Mouse (Mus musculus): Measurements from ENCODE around the gene Gdpd1. TPM values are rescaled to one million over a fixed set of nuclear protein-coding genes. Genes with fewer than 3 reads are reported as not detected.
"Not testable (repeated sequence)": the region's sequence is repeated elsewhere in the genome, so short reads cannot be mapped to it uniquely, and the experiment has no call there.

The Gdpd1 gene
- polyA plus RNA-seq, 1 experiment from 2014 or later, result 20.3 TPM

DNA sequence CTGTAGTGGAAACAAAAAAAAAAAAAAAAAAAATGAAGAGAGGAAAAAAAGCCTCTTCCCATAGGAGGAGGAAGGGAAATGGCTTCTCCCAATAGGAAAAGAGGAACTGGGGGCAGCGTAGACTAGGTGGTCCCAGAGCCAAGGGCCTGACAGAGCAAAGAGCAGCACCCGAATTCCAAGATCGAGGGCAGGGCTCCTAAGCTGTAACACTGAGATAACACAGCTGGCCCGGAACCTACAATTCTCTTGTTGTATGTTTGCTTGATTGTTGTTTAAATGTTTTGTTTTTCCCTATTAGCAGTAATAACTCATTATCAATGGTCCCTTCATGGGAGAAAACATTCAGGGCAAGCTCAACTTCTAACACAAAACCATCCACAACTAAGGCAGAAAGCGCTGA, 26.9 kb downstream of the Gdpd1 start:
- no peaks in the 10 kb centered on the region for H3K27me3 ChIP-seq (replicated peaks; ENCODE audit: control insufficient read depth, insufficient read depth, low read length)
- H3K9ac ChIP-seq (ENCODE audit: low read depth, low read length), result no peak overlapping the region
- no peak for DNase-seq (ENCODE audit: low spot score)
- no peaks in the 10 kb centered on the region for H3K9me3 ChIP-seq (ENCODE audit: control insufficient read depth, low read length)
- H3K4me3 ChIP-seq (ENCODE audit: low read depth, low read length), result no peak overlapping the region
- no peak for ATAC-seq (ENCODE audit: low read depth)
- no peak overlapping the region for H3K27ac ChIP-seq (replicated peaks; ENCODE audit: low read depth, low read length)
- H3K36me3 ChIP-seq (ENCODE audit: control insufficient read depth, insufficient read depth, low read length), result peaks cover 14% of the 10 kb centered on the region
- no peaks in the 10 kb centered on the region for H3K4me1 ChIP-seq (ENCODE audit: control insufficient read depth, insufficient read depth, low read length)
- WGBS, result 90% methylated on average over 5 of the region's 5 CpGs
- no peak overlapping the region for H3K4me2 ChIP-seq (ENCODE audit: low read depth, low read length)

- Histone ChIP-seq H3K4me2 (ENCODE audit: low read depth, low read length) (no peak overlapping the region), H3K27ac (replicated peaks; ENCODE audit: low read depth, low read length) (no peak overlapping the region), H3K27me3 (replicated peaks; ENCODE audit: control insufficient read depth, insufficient read depth, low read length) (no peaks in the 10 kb centered on the region), H3K36me3 (ENCODE audit: control insufficient read depth, insufficient read depth, low read length) (peaks cover 17% of the 10 kb centered on the region), H3K4me1 (ENCODE audit: control insufficient read depth, insufficient read depth, low read length) (no peaks in the 10 kb centered on the region), H3K9ac (ENCODE audit: low read depth, low read length) (no peak overlapping the region), H3K4me3 (ENCODE audit: low read depth, low read length) (no peak overlapping the region), H3K9me3 (ENCODE audit: control insufficient read depth, low read length) (no peaks in the 10 kb centered on the region)
- DNase-seq (ENCODE audit: low spot score) (no peak), ATAC-seq (ENCODE audit: low read depth) (no peak)
- 85% methylated on average over 3 of the region's 3 CpGs for WGBS
Measured at GRCm38 (mm10) chr11:87043052-87043451, 30.8 kb downstream of the Gdpd1 start.

DNA sequence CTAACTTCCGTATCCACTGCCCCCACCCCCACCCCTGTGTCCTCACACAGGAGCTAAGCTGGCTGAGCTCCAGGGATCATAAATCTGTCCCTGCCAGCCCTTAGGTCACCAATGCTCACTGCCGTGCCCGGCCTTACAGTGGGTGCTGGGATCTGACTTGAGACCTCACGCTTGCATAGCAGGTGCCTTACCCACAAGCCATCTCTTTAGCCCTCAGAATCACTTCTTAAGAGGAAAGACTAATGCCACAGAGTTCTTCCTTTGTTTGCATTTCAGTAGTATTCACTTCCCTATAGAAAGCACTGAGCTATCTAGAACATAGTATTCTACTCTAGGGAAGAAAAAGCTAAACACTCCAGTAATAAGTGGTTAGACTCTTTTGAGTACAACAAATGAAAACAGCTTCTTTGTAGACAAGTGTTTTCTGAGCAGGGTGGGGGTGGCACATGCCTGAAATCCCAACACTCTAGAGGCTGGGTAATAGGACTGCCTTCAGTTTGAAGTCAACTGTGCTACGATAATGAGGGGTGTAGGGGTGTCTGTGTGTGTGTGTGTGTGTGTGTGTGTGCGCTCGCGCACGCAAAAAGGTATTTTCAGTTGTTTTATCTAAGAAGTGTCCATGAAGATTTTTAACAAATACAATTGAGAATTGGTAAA, 34.4 kb downstream of the Gdpd1 start:
- Histone ChIP-seq H3K9ac (ENCODE audit: low read depth, low read length) (no peak overlapping the region), H3K9me3 (ENCODE audit: control insufficient read depth, low read length) (no peaks in the 10 kb centered on the region), H3K4me2 (ENCODE audit: low read depth, low read length) (no peak overlapping the region), H3K27ac (replicated peaks; ENCODE audit: low read depth, low read length) (no peak overlapping the region), H3K27me3 (replicated peaks; ENCODE audit: control insufficient read depth, insufficient read depth, low read length) (no peaks in the 10 kb centered on the region), H3K4me3 (ENCODE audit: low read depth, low read length) (no peak overlapping the region), H3K4me1 (ENCODE audit: control insufficient read depth, insufficient read depth, low read length) (no peaks in the 10 kb centered on the region), H3K36me3 (ENCODE audit: control insufficient read depth, insufficient read depth, low read length) (peaks cover 8% of the 10 kb centered on the region)
- DNase-seq (ENCODE audit: low spot score) (no peak), ATAC-seq (ENCODE audit: low read depth) (no peak)
- WGBS, result 89% methylated on average over 9 of the region's 9 CpGs

DNA sequence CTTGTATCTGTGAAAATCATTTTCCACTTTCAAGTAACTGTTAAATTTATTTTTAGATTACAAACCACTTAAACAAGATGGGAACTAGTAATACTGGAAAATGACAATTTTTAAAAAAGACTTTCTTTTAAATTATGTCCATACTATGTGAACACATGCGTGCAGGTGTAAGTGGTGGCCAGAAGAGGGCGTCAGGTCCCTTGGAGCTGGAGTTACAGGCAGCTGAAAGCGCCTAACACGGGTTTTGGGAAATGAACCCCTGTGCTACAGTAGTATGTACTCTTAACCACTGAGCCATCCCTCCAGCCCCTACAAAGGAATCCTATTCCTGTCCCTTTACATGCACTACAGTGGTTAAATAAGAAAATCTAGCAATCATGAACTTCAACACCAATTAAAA, 37.7 kb downstream of the Gdpd1 start:
- H3K4me1 ChIP-seq (ENCODE audit: control insufficient read depth, insufficient read depth, low read length), result no peaks in the 10 kb centered on the region
- peaks cover 4% of the 10 kb centered on the region; the same call in 1 of the 2 replicates for H3K36me3 ChIP-seq (ENCODE audit: control insufficient read depth, insufficient read depth, low read length)
- 67% methylated on average over 4 of the region's 4 CpGs for WGBS
- H3K4me3 ChIP-seq (ENCODE audit: low read depth, low read length), result no peak overlapping the region
- H3K27ac ChIP-seq (replicated peaks; ENCODE audit: low read depth, low read length), result no peak overlapping the region
- no peak for DNase-seq (ENCODE audit: low spot score)
- no peak overlapping the region for H3K9ac ChIP-seq (ENCODE audit: low read depth, low read length)
- no peaks in the 10 kb centered on the region for H3K27me3 ChIP-seq (replicated peaks; ENCODE audit: control insufficient read depth, insufficient read depth, low read length)
- no peak for ATAC-seq (ENCODE audit: low read depth)
- no peaks in the 10 kb centered on the region for H3K9me3 ChIP-seq (ENCODE audit: control insufficient read depth, low read length)
- H3K4me2 ChIP-seq (ENCODE audit: low read depth, low read length), result no peak overlapping the region

DNA sequence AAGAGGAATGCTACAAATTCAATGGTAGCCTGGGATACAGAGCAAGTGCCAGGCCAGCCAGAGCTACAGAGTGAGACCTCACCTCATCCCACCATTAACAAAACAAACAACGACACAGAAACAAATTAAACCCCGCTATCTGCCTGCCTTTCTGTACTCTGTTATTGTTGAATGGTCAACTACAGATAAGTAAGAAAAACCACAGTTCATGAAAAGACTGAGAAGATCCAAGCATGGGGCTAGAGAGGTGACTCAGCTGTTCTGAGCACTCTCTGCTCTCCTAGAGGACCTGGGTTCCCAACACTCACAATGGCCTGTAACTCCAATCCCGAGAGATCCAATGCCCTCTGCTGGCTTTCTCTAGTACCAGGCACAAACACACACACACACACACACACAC, 45.6 kb downstream of the Gdpd1 start:
- Histone ChIP-seq H3K4me3 (ENCODE audit: low read depth, low read length) (no peak overlapping the region), H3K36me3 (ENCODE audit: control insufficient read depth, insufficient read depth, low read length) (no peaks in the 10 kb centered on the region), H3K4me2 (ENCODE audit: low read depth, low read length) (no peak overlapping the region), H3K9ac (ENCODE audit: low read depth, low read length) (no peak overlapping the region), H3K4me1 (ENCODE audit: control insufficient read depth, insufficient read depth, low read length) (no peaks in the 10 kb centered on the region), H3K27me3 (replicated peaks; ENCODE audit: control insufficient read depth, insufficient read depth, low read length) (no peaks in the 10 kb centered on the region), H3K27ac (replicated peaks; ENCODE audit: low read depth, low read length) (no peak overlapping the region), H3K9me3 (ENCODE audit: control insufficient read depth, low read length) (no peaks in the 10 kb centered on the region)
- ATAC-seq (ENCODE audit: low read depth) (no peak), DNase-seq (ENCODE audit: low spot score) (no peak)
- 90% methylated on average over 3 of the region's 3 CpGs for WGBS

DNA sequence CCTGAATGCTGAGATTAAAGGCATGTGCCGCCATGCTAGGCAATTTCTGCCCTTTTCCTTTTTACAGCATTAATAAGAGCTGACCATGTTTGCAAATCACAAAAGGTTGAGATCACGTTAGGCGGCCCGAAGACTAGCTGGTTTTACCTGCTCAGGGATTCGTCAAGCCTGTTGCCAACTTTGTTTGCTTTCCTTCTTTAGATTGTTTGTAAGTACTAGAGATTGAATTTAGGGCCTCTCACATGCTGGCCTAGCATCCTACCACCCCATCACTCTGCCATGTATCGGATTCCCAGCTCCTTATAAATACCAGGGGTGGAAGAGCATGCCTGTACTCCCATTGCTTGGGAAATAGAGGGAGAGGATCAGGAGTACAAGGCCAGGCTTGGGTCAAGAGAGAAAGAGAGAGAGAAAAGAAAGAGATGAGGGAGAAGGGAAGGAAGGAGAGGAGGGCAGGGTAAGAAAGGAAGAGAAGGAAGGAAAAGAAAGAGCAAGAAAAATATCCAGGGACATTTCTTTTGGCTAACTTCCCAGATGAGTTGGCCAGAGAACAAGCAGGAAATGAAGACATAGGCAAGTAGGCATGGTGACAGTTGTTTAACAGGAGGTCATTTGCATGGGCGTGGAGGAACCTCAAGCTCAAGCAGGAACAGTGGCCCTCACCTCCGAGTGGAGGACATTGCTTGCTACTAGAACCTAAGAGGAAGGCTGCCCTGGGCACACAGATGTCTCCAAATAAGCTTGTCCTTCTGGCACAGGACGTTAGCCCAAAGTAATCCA, 47.6 kb downstream of the Gdpd1 start:
- no peak for ATAC-seq (ENCODE audit: low read depth)

DNA sequence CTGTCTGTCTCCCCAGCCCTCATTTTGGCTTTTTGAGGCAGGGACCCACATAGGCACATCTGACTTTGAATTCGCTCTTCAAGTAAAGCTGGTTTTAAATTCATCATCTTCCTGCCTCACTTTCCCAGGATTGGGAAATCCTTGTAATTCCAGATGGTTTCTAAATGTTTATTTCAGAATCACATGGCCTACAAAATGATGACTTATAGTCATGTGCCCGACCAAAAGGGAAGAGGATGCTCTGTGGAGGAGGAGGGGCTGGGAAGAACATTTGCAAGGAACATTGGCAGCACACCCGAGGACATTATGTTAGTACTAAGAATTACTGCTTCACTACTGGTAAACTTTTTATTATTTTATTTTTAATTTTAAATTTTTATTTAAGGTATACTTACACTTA, 48.5 kb downstream of the Gdpd1 start:
- Histone ChIP-seq H3K4me2 (ENCODE audit: low read depth, low read length) (no peak overlapping the region), H3K4me3 (ENCODE audit: low read depth, low read length) (no peak overlapping the region), H3K36me3 (ENCODE audit: control insufficient read depth, insufficient read depth, low read length) (no peaks in the 10 kb centered on the region), H3K9ac (ENCODE audit: low read depth, low read length) (no peak overlapping the region), H3K27ac (replicated peaks; ENCODE audit: low read depth, low read length) (no peak overlapping the region), H3K4me1 (ENCODE audit: control insufficient read depth, insufficient read depth, low read length) (no peaks in the 10 kb centered on the region), H3K27me3 (replicated peaks; ENCODE audit: control insufficient read depth, insufficient read depth, low read length) (no peaks in the 10 kb centered on the region), H3K9me3 (ENCODE audit: control insufficient read depth, low read length) (no peaks in the 10 kb centered on the region)
- DNase-seq (ENCODE audit: low spot score) (no peak), ATAC-seq (ENCODE audit: low read depth) (no peak)
- WGBS, result 77% methylated on average over 3 of the region's 3 CpGs

More for the DNA sequence above, 47.6 kb downstream of the Gdpd1 start:
- H3K27me3 ChIP-seq (replicated peaks; ENCODE audit: control insufficient read depth, insufficient read depth, low read length), result no peaks in the 10 kb centered on the region
- no peak overlapping the region for H3K27ac ChIP-seq (replicated peaks; ENCODE audit: low read depth, low read length)
- 78% methylated on average over 9 of the region's 9 CpGs for WGBS
- H3K4me1 ChIP-seq (ENCODE audit: control insufficient read depth, insufficient read depth, low read length), result no peaks in the 10 kb centered on the region
- H3K4me2 ChIP-seq (ENCODE audit: low read depth, low read length), result no peak overlapping the region
- H3K36me3 ChIP-seq (ENCODE audit: control insufficient read depth, insufficient read depth, low read length), result no peaks in the 10 kb centered on the region
- no peaks in the 10 kb centered on the region for H3K9me3 ChIP-seq (ENCODE audit: control insufficient read depth, low read length)
- no peak overlapping the region for H3K9ac ChIP-seq (ENCODE audit: low read depth, low read length)
- DNase-seq (ENCODE audit: low spot score), result peak; percentile 26
- H3K4me3 ChIP-seq (ENCODE audit: low read depth, low read length), result no peak overlapping the region

GRCm38 (mm10) chr11:87023240-87023639, 50.6 kb downstream of the Gdpd1 start:
- 60% methylated on average over 8 of the region's 8 CpGs for WGBS
- H3K9me3 ChIP-seq (ENCODE audit: control insufficient read depth, low read length), result not testable (repeated sequence)

GRCm38 (mm10) chr11:87022765-87023164, 51.1 kb downstream of the Gdpd1 start:
- Histone ChIP-seq H3K27ac (replicated peaks; ENCODE audit: low read depth, low read length) (no peak overlapping the region), H3K4me1 (ENCODE audit: control insufficient read depth, insufficient read depth, low read length) (no peaks in the 10 kb centered on the region), H3K4me3 (ENCODE audit: low read depth, low read length) (no peak overlapping the region), H3K9me3 (ENCODE audit: control insufficient read depth, low read length) (no peaks in the 10 kb centered on the region), H3K4me2 (ENCODE audit: low read depth, low read length) (no peak overlapping the region), H3K9ac (ENCODE audit: low read depth, low read length) (no peak overlapping the region), H3K36me3 (ENCODE audit: control insufficient read depth, insufficient read depth, low read length) (no peaks in the 10 kb centered on the region), H3K27me3 (replicated peaks; ENCODE audit: control insufficient read depth, insufficient read depth, low read length) (no peaks in the 10 kb centered on the region)
- WGBS, result 53% methylated on average over 4 of the region's 4 CpGs
- no peak for ATAC-seq (ENCODE audit: low read depth)
- no peak for DNase-seq (ENCODE audit: low spot score)

More at GRCm38 (mm10) chr11:87023240-87023639, 50.6 kb downstream of the Gdpd1 start:
- H3K27ac ChIP-seq (replicated peaks; ENCODE audit: low read depth, low read length); H3K36me3 ChIP-seq (ENCODE audit: control insufficient read depth, insufficient read depth, low read length); ATAC-seq (ENCODE audit: low read depth); H3K4me1 ChIP-seq (ENCODE audit: control insufficient read depth, insufficient read depth, low read length); H3K4me2 ChIP-seq (ENCODE audit: low read depth, low read length); DNase-seq (ENCODE audit: low spot score); H3K27me3 ChIP-seq (replicated peaks; ENCODE audit: control insufficient read depth, insufficient read depth, low read length); H3K4me3 ChIP-seq (ENCODE audit: low read depth, low read length); H3K9ac ChIP-seq (ENCODE audit: low read depth, low read length): not testable (repeated sequence)

All from embryonic facial prominence, embryonic 14.5 days (tissue).